Mouse (Mus musculus) embryo, embryonic 11 days (tissue): ENCODE measurements around the gene Zfp617.
"Not testable (repeated sequence)": the region's sequence is repeated elsewhere in the genome, so short reads cannot be mapped to it uniquely, and the experiment has no call there.

Experiments used
- DNase-seq: peaks from one replicate; pipeline ENCODE4 v3.0.0-alpha.2; 2015

Zfp617 gene

DNA sequence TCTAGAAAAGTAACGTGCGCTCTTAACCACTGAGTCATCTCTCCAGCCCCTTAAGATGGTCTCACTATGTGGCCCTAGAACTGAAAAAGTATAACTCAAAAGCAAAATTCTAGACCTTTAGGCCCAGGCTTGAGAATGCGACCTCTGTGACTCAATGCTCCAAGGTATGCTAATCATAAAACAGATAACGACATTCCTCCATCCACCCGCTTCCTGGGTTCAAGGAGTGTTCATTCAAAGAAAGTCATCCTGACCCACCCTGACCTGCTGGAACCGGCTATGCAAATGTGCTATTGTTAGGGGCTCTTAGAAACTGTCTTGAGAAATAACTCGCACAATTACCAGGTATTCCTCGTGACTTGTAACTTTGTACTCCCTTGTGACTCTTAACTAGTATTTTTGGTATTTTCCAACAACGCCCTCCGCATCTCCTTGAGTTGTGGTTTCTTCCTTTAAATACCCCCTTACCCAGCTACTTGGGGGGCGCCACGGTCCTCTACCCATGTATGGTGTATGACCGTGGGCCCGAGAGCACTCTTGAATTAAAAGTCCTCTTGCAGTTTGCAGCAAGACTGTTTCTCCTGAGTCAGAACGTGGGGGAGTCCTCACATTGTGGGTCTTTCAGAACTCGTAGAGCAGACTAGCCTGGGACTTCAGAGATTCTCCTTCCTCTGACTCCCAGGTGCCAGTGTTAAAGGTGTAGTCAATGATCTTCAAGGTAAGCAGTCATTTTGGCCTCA is 44.7 kb downstream of the Zfp617 start:
- DNase-seq, result not testable (repeated sequence)

DNA sequence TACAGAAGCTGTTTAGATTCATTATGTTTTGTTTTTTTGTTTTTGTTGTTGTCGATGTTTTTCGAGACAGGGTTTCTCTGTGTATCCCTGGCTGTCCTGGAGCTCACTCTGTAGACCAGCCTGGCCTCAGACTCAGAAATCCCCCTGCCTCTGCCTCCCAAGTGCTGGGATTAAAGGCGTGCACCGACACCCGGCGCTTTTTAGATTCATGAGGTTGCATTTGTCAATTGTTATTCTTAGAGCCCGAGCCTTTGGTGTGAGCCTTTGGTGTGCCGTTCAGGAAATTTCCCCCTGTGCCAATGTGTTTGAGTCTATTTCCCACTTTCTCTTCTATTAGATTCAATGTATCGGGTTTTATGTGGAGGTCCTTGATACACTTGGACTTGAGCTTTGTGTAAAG is 46.2 kb downstream of the Zfp617 start:
- DNase-seq, result no peak

GRCm38 (mm10) chr8:71960483-71960882 is 52.0 kb downstream of the Zfp617 start:
- no peak for DNase-seq

DNA sequence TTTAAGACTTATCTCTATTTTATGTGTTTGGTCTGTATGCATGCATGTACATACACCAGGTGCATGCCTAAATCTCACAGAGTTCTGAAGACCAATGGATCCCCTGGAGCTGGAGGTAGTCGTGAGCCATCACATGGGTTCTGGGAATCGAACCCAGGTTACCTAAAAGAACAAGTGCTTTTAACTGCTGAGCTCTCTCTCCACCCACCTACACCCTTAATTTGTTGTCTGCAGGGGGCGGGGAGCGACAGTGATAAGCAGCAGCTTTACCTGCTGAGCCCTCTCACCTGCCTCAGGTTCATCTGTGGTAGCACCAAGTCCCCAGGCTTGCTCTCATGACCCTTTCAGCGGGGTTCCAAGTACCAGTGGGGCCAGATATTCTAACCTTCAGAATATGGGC is 53.4 kb downstream of the Zfp617 start:
- no peak for DNase-seq

- no peak for DNase-seq
Measured at GRCm38 (mm10) chr8:71964051-71964450, 55.6 kb downstream of the Zfp617 start.

DNA sequence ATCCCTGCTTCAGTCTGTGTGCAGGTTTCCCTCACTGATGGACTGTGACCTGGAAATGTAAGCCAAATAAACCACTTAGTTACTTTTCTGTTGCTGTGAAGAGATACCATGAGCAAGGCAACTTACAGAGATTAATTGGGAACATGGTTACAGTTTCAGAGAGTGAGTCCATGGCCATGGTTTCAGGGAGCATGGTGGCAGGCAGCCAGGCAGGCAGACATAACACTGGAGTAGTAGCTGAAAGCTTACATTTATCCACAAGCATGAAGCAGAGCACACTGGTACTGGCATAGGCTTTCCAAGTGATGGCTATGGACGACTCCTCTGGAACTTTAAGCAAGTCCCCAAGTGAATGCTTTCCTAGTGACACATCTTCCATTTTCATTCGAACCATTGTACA is 56.7 kb downstream of the Zfp617 start:
- no peak for DNase-seq

- DNase-seq, result no peak
Measured at GRCm38 (mm10) chr8:71966411-71966810, 58.0 kb downstream of the Zfp617 start.

DNA sequence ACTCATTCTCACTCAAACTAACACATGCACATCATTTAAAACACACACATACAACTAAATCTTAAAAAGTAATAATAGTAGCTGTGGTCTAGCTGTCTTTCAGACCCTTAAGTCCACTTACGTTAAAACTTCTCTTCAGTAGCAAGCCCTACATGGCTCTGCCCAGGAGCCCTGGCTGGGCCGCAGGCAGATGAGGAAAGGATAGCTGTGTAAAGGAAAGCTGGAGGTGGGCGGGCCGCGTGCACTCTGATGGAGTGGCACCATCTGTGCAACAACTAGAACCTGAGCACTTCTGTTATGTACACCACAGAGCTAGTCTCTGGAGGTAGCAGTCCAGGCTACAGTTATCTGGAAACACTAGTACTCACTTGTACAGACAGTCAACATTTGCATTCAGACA is 58.8 kb downstream of the Zfp617 start:
- no peak for DNase-seq

GRCm38 (mm10) chr8:71968100-71968499 is 59.7 kb downstream of the Zfp617 start:
- DNase-seq, result no peak

DNA sequence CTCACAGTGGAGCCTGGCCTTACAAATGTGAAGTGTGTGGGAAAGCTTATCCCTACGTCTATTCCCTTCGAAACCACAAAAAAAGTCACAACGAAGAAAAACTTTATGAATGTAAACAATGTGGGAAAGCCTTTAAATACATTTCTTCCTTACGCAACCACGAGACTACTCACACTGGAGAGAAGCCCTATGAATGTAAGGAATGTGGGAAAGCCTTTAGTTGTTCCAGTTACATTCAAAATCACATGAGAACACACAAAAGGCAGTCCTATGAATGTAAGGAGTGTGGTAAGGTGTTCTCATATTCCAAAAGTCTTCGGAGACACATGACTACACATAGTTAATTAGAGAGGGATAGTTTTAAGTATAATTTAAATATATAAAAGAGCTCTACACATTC is 60.2 kb downstream of the Zfp617 start:
- DNase-seq, result no peak

GRCm38 (mm10) chr8:71971945-71972344 is 63.5 kb downstream of the Zfp617 start:
- peak; percentile 20 for DNase-seq

- no peak for DNase-seq
Measured at GRCm38 (mm10) chr8:71974211-71974610, 65.8 kb downstream of the Zfp617 start.

- no peak for DNase-seq
Measured at GRCm38 (mm10) chr8:71981032-71981431, 72.6 kb downstream of the Zfp617 start.

- DNase-seq, result no peak
Measured at GRCm38 (mm10) chr8:71981456-71981855, 73.0 kb downstream of the Zfp617 start.
